Mouse (Mus musculus) embryonic facial prominence, embryonic 15.5 days (tissue): ENCODE data around the gene Zfp710. TPM values are rescaled to one million over a fixed set of nuclear protein-coding genes. Genes with fewer than 3 reads are reported as not detected.

Experiments
- ATAC-seq: fragments of 200-750 bp; cut with Nextera tagmentation; 2 replicates; pipeline ENCODE4 v1.8.0; 2017; ENCODE audit warnings: low read depth, moderate TSS enrichment; ENCODE audit not compliant: insufficient number of reproducible peaks, low FRiP score, low TSS enrichment
- H3K27ac ChIP-seq: fragments of 300-500 bp; sonication (generic); replicated peaks from 2 replicates; pipeline ENCODE4 v1.5.1; 2015; ENCODE audit warnings: mild to moderate bottlenecking, inconsistent platforms
- H3K27me3 ChIP-seq: fragments of 300-500 bp; sonication (generic); 2 replicates; pipeline ENCODE4 v1.6.1; 2015; ENCODE audit warnings: inconsistent platforms
- H3K36me3 ChIP-seq: fragments of 300-500 bp; sonication (generic); 2 replicates; pipeline ENCODE4 v1.6.1; 2015; ENCODE audit warnings: mild to moderate bottlenecking, inconsistent platforms
- H3K4me1 ChIP-seq: fragments of 300-500 bp; sonication (generic); 2 replicates; pipeline ENCODE4 v1.6.1; 2015; ENCODE audit warnings: inconsistent platforms
- H3K4me2 ChIP-seq: fragments of 300-500 bp; sonication (generic); replicated peaks from 2 replicates; pipeline ENCODE4 v1.6.1; 2015; ENCODE audit warnings: mild to moderate bottlenecking, inconsistent platforms
- H3K4me3 ChIP-seq: fragments of 300-500 bp; sonication (generic); replicated peaks from 2 replicates; pipeline ENCODE4 v1.5.1; 2015; ENCODE audit warnings: mild to moderate bottlenecking, inconsistent platforms
- H3K9ac ChIP-seq: fragments of 300-500 bp; sonication (generic); 2 replicates; pipeline ENCODE4 v1.6.1; 2015; ENCODE audit warnings: inconsistent platforms
- H3K9me3 ChIP-seq: fragments of 300-500 bp; sonication (generic); replicated peaks from 2 replicates; pipeline ENCODE4 v1.6.1; 2016; ENCODE audit warnings: inconsistent platforms
- WGBS: fragments of 180-500 bp; shearing (Covaris S2); methylation state at CpG from one replicate; pipeline ENCODE4 v1.1.7; 2015; 5-methylcytosine and 5-hydroxymethylcytosine counted together
- polyA plus RNA-seq: library from polyadenylated mRNA; unstranded; fragments of >200 nt; fragmentation: Nextera tagmentation; extraction: Ambion mirVana; gene quantifications from 2 replicates; pipeline ENCODE4 v1.2.1, GENCODE M21; 2015

Gene Zfp710
- polyA plus RNA-seq, 1 experiment from 2014 or later, result 22.0 TPM

GRCm38 (mm10) chr7:80059064-80059838, 34.6 kb downstream of the Zfp710 start:
- no peaks in the 10 kb centered on the region for H3K27me3 ChIP-seq
- no peak overlapping the region for H3K4me3 ChIP-seq
- no peak for ATAC-seq
- H3K9me3 ChIP-seq, result no peaks in the 10 kb centered on the region
- H3K4me2 ChIP-seq, result no peak overlapping the region
- H3K36me3 ChIP-seq, result no peaks in the 10 kb centered on the region
- peak overlapping the region; percentile 65; the same call in 1 of the 2 replicates for H3K27ac ChIP-seq
- 59% methylated on average over 13 of the region's 13 CpGs for WGBS
- no peak overlapping the region for H3K9ac ChIP-seq
- peaks cover 62% of the 10 kb centered on the region for H3K4me1 ChIP-seq

- peaks cover 64% of the 10 kb centered on the region for H3K4me1 ChIP-seq
- H3K4me2 ChIP-seq, result no peak overlapping the region
- H3K27ac ChIP-seq, result no peak overlapping the region
- ATAC-seq, result no peak
- WGBS, result 82% methylated on average over 10 of the region's 10 CpGs
- no peak overlapping the region for H3K4me3 ChIP-seq
- no peaks in the 10 kb centered on the region for H3K36me3 ChIP-seq
- H3K9ac ChIP-seq, result no peak overlapping the region
- H3K9me3 ChIP-seq, result no peaks in the 10 kb centered on the region
- no peaks in the 10 kb centered on the region for H3K27me3 ChIP-seq
Measured at GRCm38 (mm10) chr7:80060012-80060778, 35.6 kb downstream of the Zfp710 start.

- WGBS, result 90% methylated on average over 17 of the region's 17 CpGs
- ATAC-seq, result no peak
- H3K27ac ChIP-seq, result no peak overlapping the region
- no peak overlapping the region for H3K4me2 ChIP-seq
- no peaks in the 10 kb centered on the region for H3K9me3 ChIP-seq
- H3K4me1 ChIP-seq, result peaks cover 64% of the 10 kb centered on the region
- no peak overlapping the region for H3K9ac ChIP-seq
- no peaks in the 10 kb centered on the region for H3K36me3 ChIP-seq
- H3K4me3 ChIP-seq, result no peak overlapping the region
- H3K27me3 ChIP-seq, result no peaks in the 10 kb centered on the region
Measured at GRCm38 (mm10) chr7:80062083-80062826, 37.6 kb downstream of the Zfp710 start.

GRCm38 (mm10) chr7:80063244-80063643, 38.6 kb downstream of the Zfp710 start:
- Histone ChIP-seq H3K27ac (0 out of 2 replicates have a peak overlapping the region, but pooled peaks have one; percentile 17), H3K4me2 (no peak overlapping the region), H3K9ac (no peak overlapping the region), H3K36me3 (no peaks in the 10 kb centered on the region), H3K4me3 (no peak overlapping the region), H3K4me1 (peaks cover 63% of the 10 kb centered on the region), H3K9me3 (no peaks in the 10 kb centered on the region), H3K27me3 (no peaks in the 10 kb centered on the region)
- no peak for ATAC-seq
- 74% methylated on average over 5 of the region's 5 CpGs for WGBS

- 71% methylated on average over 15 of the region's 15 CpGs for whole genome bisulfite sequencing
- Histone ChIP-seq H3K27ac (0 out of 2 replicates have a peak overlapping the region, but pooled peaks have one; percentile 17), H3K4me1 (peaks cover 62% of the 10 kb centered on the region), H3K9me3 (no peaks in the 10 kb centered on the region), H3K9ac (no peak overlapping the region), H3K4me2 (no peak overlapping the region), H3K4me3 (no peak overlapping the region), H3K36me3 (no peaks in the 10 kb centered on the region), H3K27me3 (no peaks in the 10 kb centered on the region)
- ATAC-seq, result no peak
Measured at GRCm38 (mm10) chr7:80063902-80064736, 39.5 kb downstream of the Zfp710 start.

- H3K4me1 ChIP-seq, result peaks cover 66% of the 10 kb centered on the region
- WGBS, result 94% methylated on average over 3 of the region's 3 CpGs
- H3K36me3 ChIP-seq, result no peaks in the 10 kb centered on the region
- H3K4me2 ChIP-seq, result no peak overlapping the region
- H3K27me3 ChIP-seq, result no peaks in the 10 kb centered on the region
- H3K9me3 ChIP-seq, result no peaks in the 10 kb centered on the region
- H3K27ac ChIP-seq, result no peak overlapping the region
- no peak overlapping the region for H3K4me3 ChIP-seq
- H3K9ac ChIP-seq, result no peak overlapping the region
- ATAC-seq, result no peak
Measured at GRCm38 (mm10) chr7:80065250-80065649, 40.6 kb downstream of the Zfp710 start.

GRCm38 (mm10) chr7:80066675-80067455, 42.3 kb downstream of the Zfp710 start:
- peaks cover 77% of the 10 kb centered on the region for H3K4me1 ChIP-seq

GRCm38 (mm10) chr7:80068341-80068740, 43.7 kb downstream of the Zfp710 start:
- H3K4me1 ChIP-seq, result peaks cover 72% of the 10 kb centered on the region
- H3K36me3 ChIP-seq, result no peaks in the 10 kb centered on the region
- ATAC-seq, result no peak
- peak overlapping the region; percentile 17; the same call in 1 of the 2 replicates for H3K4me2 ChIP-seq
- peak overlapping the region; percentile 83 for H3K27ac ChIP-seq
- no peaks in the 10 kb centered on the region for H3K9me3 ChIP-seq
- no peak overlapping the region for H3K9ac ChIP-seq
- no peaks in the 10 kb centered on the region for H3K27me3 ChIP-seq
- WGBS, result 32% methylated on average over 6 of the region's 7 CpGs
- H3K4me3 ChIP-seq, result no peak overlapping the region

More at GRCm38 (mm10) chr7:80066675-80067455, 42.3 kb downstream of the Zfp710 start:
- Histone ChIP-seq H3K4me3 (no peak overlapping the region), H3K27ac (peak overlapping the region; percentile 63), H3K9ac (no peak overlapping the region), H3K4me2 (no peak overlapping the region), H3K27me3 (no peaks in the 10 kb centered on the region), H3K9me3 (no peaks in the 10 kb centered on the region), H3K36me3 (no peaks in the 10 kb centered on the region)
- no peak for ATAC-seq
- 62% methylated on average over 13 of the region's 13 CpGs for WGBS

GRCm38 (mm10) chr7:80069615-80070327, 45.2 kb downstream of the Zfp710 start:
- Histone ChIP-seq H3K36me3 (no peaks in the 10 kb centered on the region), H3K9ac (peak overlapping the region; percentile 9; the same call in 1 of the 2 replicates), H3K27me3 (no peaks in the 10 kb centered on the region), H3K4me3 (no peak overlapping the region), H3K4me2 (no peak overlapping the region; the same call in 1 of the 2 replicates), H3K4me1 (peaks cover 77% of the 10 kb centered on the region), H3K27ac (peak overlapping the region; percentile 72), H3K9me3 (no peaks in the 10 kb centered on the region)
- peak; percentile 43 for ATAC-seq
- WGBS, result 15% methylated on average over 13 of the region's 13 CpGs
